Mouse (Mus musculus): ENCODE measurements around the gene Ubqln1.

DNA sequence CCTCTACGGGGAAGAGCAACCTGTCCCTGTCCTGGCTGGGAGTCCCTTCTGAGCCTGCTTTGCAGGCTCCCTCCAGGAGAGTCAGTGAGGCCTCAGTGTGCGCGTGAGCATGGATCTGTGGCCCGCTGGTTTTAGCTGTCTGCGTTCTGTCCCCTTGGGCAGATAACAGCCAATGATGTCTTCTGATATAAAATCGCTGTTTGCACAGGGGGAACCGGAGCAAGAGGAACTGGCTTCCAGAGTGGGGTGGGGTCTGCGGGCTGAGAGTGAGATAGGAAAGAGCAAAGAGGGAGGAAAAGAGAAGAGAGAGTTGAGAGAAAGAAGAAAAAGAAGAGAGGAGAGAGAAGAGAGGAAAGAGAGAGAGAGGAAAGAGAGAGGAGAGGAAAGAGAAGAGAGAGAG, 58.4 kb downstream of the Ubqln1 start:
- TF ChIP-seq POLR2A (IDR thresholded peaks at IDR 0.05; ENCODE audit: borderline replicate concordance, insufficient read depth, low read length) = no peak
- no peak for TF ChIP-seq CTCF (IDR thresholded peaks at IDR 0.05; ENCODE audit: borderline replicate concordance, insufficient read depth, low read depth, low read length)
